Mouse (Mus musculus) bone marrow macrophage, adult 2 months (primary cell): ENCODE measurements around the gene Smpd3. TPM values are rescaled to one million over a fixed set of nuclear protein-coding genes. Genes with fewer than 3 reads are reported as not detected.

Experiments used
- H3K27ac ChIP-seq: 2 replicates; pipeline ENCODE4 v1.5.1; 2012; ENCODE audit warnings: low read depth, low read length; ENCODE audit not compliant: insufficient read depth
- H3K4me1 ChIP-seq: 2 replicates; pipeline ENCODE4 v1.6.1; 2012; ENCODE audit warnings: low read length; ENCODE audit not compliant: control insufficient read depth, insufficient read depth
- H3K4me3 ChIP-seq: 2 replicates; pipeline ENCODE4 v1.5.1; 2012; ENCODE audit warnings: mild to moderate bottlenecking, low read length, moderate library complexity; ENCODE audit not compliant: insufficient read depth
- CTCF ChIP-seq: IDR thresholded peaks from 2 replicates; pipeline ENCODE4 v1.5.1; 2012; ENCODE audit warnings: low read depth, mild to moderate bottlenecking, low read length, moderate library complexity
- POLR2A ChIP-seq: IDR thresholded peaks from 2 replicates; pipeline ENCODE4 v1.6.1; 2012; ENCODE audit warnings: mild to moderate bottlenecking, low read depth, low read length, borderline replicate concordance
- polyA plus RNA-seq: library from polyadenylated mRNA; stranded (reverse); fragments of >200 nt; gene quantifications from 2 replicates; pipeline ENCODE4 v1.2.4, GENCODE M21; 2012; ENCODE audit not compliant: missing spikeins, insufficient read depth, insufficient read length

Gene Smpd3
- polyA plus RNA-seq, 1 experiment, result 1.0 TPM

DNA sequence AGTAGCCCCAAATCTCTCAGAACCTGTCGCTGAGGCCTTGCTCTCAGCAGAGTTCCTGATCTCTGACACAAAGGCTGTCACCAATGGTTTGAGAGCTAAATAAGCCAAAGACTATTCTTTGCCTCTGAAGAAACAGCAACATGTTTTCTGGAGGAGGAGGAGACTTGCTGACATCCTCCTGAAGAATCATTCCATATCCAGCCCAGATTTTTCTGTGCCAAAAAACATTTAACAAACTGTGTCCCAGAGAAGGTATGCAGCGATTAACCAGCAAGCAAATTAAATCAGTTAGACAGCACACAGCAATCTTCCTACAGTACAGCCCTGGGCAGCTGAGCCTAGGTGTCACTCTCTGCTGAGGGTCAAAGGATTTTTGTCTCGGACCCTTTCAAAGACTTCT lies 64.3 kb downstream of the Smpd3 start:
- Histone ChIP-seq H3K4me3 (no peak overlapping the region), H3K27ac (no peak overlapping the region), H3K4me1 (0 out of 2 replicates have a peak, but pooled peaks cover 2% of the 10 kb centered on the region)
- no peak for TF ChIP-seq CTCF

- H3K4me3 ChIP-seq, result no peak overlapping the region
- 0 out of 2 replicates have a peak, but pooled peaks cover 2% of the 10 kb centered on the region for H3K4me1 ChIP-seq
- TF ChIP-seq POLR2A, result no peak
- TF ChIP-seq CTCF, result no peak
- H3K27ac ChIP-seq, result no peak overlapping the region
Observed at GRCm38 (mm10) chr8:106271378-106271777, 66.4 kb downstream of the Smpd3 start.

DNA sequence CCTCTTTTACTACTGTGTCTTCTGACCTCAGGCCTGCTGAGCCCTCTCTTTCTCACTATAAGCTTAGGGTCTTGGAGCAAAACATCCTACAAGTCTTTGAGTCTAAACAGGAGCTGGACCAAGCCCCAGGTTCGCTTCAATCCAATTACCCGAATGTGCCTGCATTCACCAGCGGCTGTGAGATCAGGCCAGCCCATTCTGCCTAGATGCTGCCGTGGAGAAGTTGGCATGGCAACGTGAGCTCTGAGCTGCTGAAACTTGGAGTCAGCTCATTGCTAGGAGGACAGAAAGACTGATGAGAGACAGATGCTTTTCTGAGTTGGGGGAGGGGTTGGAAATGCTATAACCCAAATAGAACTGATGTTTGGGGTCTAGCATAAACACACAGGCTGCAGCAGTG lies 67.0 kb downstream of the Smpd3 start:
- no peak overlapping the region for H3K27ac ChIP-seq
- 0 out of 2 replicates have a peak, but pooled peaks cover 2% of the 10 kb centered on the region for H3K4me1 ChIP-seq
- TF ChIP-seq POLR2A, result no peak
- no peak for TF ChIP-seq CTCF
- H3K4me3 ChIP-seq, result no peak overlapping the region

DNA sequence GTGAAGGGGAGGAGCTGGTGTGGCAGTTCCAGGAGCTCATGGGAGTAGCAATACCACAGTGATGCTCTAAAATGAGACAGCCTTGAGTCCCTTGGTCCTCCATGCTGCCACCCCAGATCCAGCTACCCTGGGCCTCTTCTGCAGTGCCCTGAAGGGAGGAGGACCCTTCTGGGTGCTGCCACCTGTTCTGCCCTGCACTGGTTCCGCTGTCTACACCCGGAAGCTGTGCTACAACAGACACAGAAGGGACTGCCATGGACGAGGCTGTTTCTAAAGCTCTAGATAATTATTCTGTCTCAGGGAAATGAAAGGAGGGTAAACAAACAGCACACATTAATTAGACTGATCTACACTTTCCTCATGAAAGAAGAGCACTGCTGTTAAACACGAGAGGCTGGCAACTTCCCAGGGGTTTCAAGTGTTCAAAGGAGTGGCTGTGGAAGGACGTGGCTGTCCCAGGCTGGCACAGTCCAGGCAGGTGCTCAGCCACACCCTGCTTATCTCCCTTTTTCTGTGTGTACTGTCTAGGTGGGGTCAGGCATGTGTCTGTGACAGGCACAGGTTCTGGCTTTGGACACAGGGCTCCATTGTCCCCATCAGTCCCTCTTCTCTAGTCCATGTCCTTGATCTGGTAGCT lies 69.0 kb downstream of the Smpd3 start:
- Histone ChIP-seq H3K27ac (no peak overlapping the region), H3K4me1 (0 out of 2 replicates have a peak, but pooled peaks cover 2% of the 10 kb centered on the region), H3K4me3 (no peak overlapping the region)
- TF ChIP-seq CTCF, result no peak
- TF ChIP-seq POLR2A, result no peak

DNA sequence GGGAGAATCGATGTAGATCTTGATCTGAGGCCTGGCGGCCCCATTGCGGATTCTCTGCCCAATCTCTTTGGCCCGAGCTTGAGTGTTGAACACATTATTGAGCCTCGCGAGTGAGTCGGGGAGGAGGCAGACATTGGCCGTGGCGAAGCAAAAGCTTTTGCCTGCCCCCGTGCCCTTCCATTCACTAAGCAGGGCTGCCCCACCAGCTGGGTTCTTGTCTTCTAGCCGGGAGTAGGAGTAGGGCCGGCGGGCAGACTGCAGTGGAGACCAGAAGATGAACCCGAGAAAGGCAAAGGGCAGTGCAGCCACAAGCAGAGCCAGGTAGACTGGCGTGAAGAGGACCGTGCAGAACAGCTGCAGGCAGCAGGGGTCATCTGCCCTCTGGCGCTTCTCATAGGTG lies 72.4 kb downstream of the Smpd3 start:
- 0 out of 2 replicates have a peak, but pooled peaks cover 2% of the 10 kb centered on the region for H3K4me1 ChIP-seq
- no peak overlapping the region for H3K27ac ChIP-seq
- no peak for TF ChIP-seq POLR2A
- no peak for TF ChIP-seq CTCF
- H3K4me3 ChIP-seq, result no peak overlapping the region

DNA sequence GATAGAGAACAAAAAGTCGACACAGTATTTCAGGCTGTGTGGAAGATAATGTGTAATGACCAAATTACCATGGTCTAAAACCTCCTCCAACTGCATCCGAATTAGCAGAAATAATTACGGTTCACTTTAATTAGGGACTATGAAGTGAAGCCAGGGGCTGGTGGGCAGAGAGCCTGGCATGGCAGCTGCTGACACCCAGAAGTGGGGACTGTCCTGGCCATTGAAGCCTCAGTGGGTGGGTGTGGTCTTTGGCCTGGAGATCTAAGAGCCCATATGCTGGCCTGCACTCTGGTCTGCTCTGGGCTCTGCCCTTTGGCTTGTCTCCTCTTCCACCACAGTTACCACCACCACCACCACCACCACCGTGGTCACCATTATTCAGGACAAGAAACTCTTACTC lies 73.9 kb downstream of the Smpd3 start:
- no peak for TF ChIP-seq CTCF
- H3K4me1 ChIP-seq, result no peaks in the 10 kb centered on the region

GRCm38 (mm10) chr8:106262343-106262742 lies 75.4 kb downstream of the Smpd3 start:
- no peak overlapping the region for H3K4me3 ChIP-seq
- H3K4me1 ChIP-seq, result no peaks in the 10 kb centered on the region
- TF ChIP-seq POLR2A (no peak), CTCF (no peak)
- H3K27ac ChIP-seq, result no peak overlapping the region

More for the DNA sequence above, 73.9 kb downstream of the Smpd3 start:
- Histone ChIP-seq H3K4me3 (no peak overlapping the region), H3K27ac (no peak overlapping the region)

DNA sequence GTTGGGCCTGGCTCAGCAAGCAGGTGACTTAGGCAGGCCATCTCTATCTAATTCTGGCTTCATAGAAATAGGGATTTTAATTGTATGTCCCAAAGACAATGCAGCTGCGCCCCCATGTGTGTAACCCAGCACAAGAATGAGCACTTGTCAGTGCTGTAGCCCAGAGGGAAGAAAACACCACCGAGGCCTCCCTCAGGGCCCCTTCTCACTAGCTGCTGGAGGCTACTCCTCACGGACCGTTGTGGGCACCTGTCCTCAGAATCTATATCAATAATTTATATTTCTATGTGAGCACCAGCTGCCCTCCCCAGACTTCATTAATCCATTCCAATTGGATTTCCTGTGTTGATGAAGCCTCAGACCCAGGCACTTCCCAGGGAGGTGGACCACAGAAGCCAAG lies 76.9 kb downstream of the Smpd3 start:
- H3K27ac ChIP-seq, result no peak overlapping the region
- TF ChIP-seq POLR2A (no peak), CTCF (no peak)
- no peaks in the 10 kb centered on the region for H3K4me1 ChIP-seq
- H3K4me3 ChIP-seq, result no peak overlapping the region

GRCm38 (mm10) chr8:106259579-106260255 lies 78.1 kb downstream of the Smpd3 start:
- H3K27ac ChIP-seq, result no peak overlapping the region
- no peak for TF ChIP-seq POLR2A
- H3K4me3 ChIP-seq, result no peak overlapping the region
- H3K4me1 ChIP-seq, result no peaks in the 10 kb centered on the region

DNA sequence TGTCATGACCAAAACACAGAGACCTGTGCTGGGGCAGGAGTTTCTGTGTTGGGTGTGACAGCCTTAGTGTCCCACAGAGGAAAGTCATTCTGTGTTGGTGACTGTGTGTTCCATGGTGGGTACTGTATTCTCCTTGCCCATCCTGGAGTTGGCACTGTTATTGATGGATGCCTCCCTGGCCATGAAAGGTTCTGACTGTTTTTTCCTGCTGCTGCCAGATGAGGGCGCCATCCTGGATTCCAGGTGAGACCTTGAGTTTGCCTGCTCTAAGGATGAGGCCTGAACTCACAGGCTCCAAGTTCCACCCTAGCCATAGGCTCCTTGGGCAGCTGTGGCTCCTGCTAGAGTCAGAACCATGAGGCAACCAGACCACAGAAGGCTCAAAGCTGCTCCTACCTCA lies 79.6 kb downstream of the Smpd3 start:
- no peak overlapping the region for H3K4me3 ChIP-seq
- H3K27ac ChIP-seq, result no peak overlapping the region
- H3K4me1 ChIP-seq, result no peaks in the 10 kb centered on the region
- TF ChIP-seq CTCF, result peak; percentile 43; the same call in 1 of the 2 replicates
- TF ChIP-seq POLR2A, result no peak
